Mouse (Mus musculus) forebrain, embryonic 15.5 days (tissue): ENCODE data around the gene Prtg. TPM values are rescaled to one million over a fixed set of nuclear protein-coding genes. Genes with fewer than 3 reads are reported as not detected.

ENCODE experiments used
- ATAC-seq: fragments of 200-750 bp; cut with Nextera tagmentation; replicated peaks from 2 replicates; pipeline ENCODE4 v1.8.0; 2017; ENCODE audit warnings: mild to moderate bottlenecking, moderate TSS enrichment, moderate library complexity
- H3K27ac ChIP-seq: fragments of 300-500 bp; sonication (generic); replicated peaks from 2 replicates; pipeline ENCODE4 v1.5.1; 2015; ENCODE audit warnings: mild to moderate bottlenecking, inconsistent platforms
- H3K27me3 ChIP-seq: fragments of 300-500 bp; sonication (generic); 2 replicates; pipeline ENCODE4 v1.6.1; 2015; ENCODE audit warnings: inconsistent platforms
- H3K36me3 ChIP-seq: fragments of 300-500 bp; sonication (generic); 2 replicates; pipeline ENCODE4 v1.6.1; 2015; ENCODE audit warnings: mild to moderate bottlenecking, inconsistent platforms
- H3K4me1 ChIP-seq: fragments of 300-500 bp; sonication (generic); 2 replicates; pipeline ENCODE4 v1.6.1; 2015; ENCODE audit warnings: inconsistent platforms
- H3K4me2 ChIP-seq: fragments of 300-500 bp; sonication (generic); replicated peaks from 2 replicates; pipeline ENCODE4 v1.6.1; 2015; ENCODE audit warnings: mild to moderate bottlenecking, inconsistent platforms
- H3K4me3 ChIP-seq: fragments of 300-500 bp; sonication (generic); 2 replicates; pipeline ENCODE4 v1.5.1; 2015; ENCODE audit warnings: mild to moderate bottlenecking, inconsistent platforms
- H3K9ac ChIP-seq: fragments of 300-500 bp; sonication (generic); replicated peaks from 2 replicates; pipeline ENCODE4 v1.6.1; 2015; ENCODE audit warnings: mild to moderate bottlenecking, inconsistent platforms
- H3K9me3 ChIP-seq: fragments of 300-500 bp; sonication (generic); 2 replicates; pipeline ENCODE4 v1.6.1; 2016; ENCODE audit warnings: inconsistent platforms
- WGBS: fragments of 180-500 bp; shearing (Covaris S2); methylation state at CpG from one replicate; pipeline ENCODE4 v1.1.7; 2015; ENCODE audit warnings: mixed read lengths; 5-methylcytosine and 5-hydroxymethylcytosine counted together
- polyA plus RNA-seq: library from polyadenylated mRNA; unstranded; fragments of >200 nt; fragmentation: Nextera tagmentation; extraction: Ambion mirVana; gene quantifications from 2 replicates; pipeline ENCODE4 v1.2.1, GENCODE M21; 2015

Prtg gene
- polyA plus RNA-seq, 1 experiment from 2014 or later = 0.46 TPM

GRCm38 (mm10) chr9:72844496-72844895 is 37.8 kb downstream of the Prtg start:
- H3K4me2 ChIP-seq = no peak overlapping the region
- H3K9me3 ChIP-seq = no peaks in the 10 kb centered on the region
- no peaks in the 10 kb centered on the region for H3K36me3 ChIP-seq
- no peaks in the 10 kb centered on the region for H3K4me1 ChIP-seq
- no peaks in the 10 kb centered on the region for H3K27me3 ChIP-seq
- H3K27ac ChIP-seq = no peak overlapping the region
- no peak overlapping the region for H3K4me3 ChIP-seq
- no peak for ATAC-seq
- H3K9ac ChIP-seq = no peak overlapping the region
- 89% methylated on average over 5 of the region's 5 CpGs for WGBS

GRCm38 (mm10) chr9:72846160-72846559 is 39.5 kb downstream of the Prtg start:
- no peak overlapping the region for H3K4me2 ChIP-seq
- no peak overlapping the region for H3K27ac ChIP-seq
- WGBS = 90% methylated on average over 4 of the region's 4 CpGs
- no peaks in the 10 kb centered on the region for H3K4me1 ChIP-seq
- no peaks in the 10 kb centered on the region for H3K36me3 ChIP-seq
- ATAC-seq = no peak
- H3K4me3 ChIP-seq = no peak overlapping the region
- H3K27me3 ChIP-seq = no peaks in the 10 kb centered on the region
- H3K9me3 ChIP-seq = no peaks in the 10 kb centered on the region
- no peak overlapping the region for H3K9ac ChIP-seq

- H3K36me3 ChIP-seq = no peaks in the 10 kb centered on the region
- H3K4me3 ChIP-seq = no peak overlapping the region
- no peaks in the 10 kb centered on the region for H3K9me3 ChIP-seq
- WGBS = 92% methylated on average over 10 of the region's 10 CpGs
- H3K9ac ChIP-seq = no peak overlapping the region
- ATAC-seq = no peak
- H3K27me3 ChIP-seq = peaks cover 22% of the 10 kb centered on the region
- H3K4me1 ChIP-seq = peaks cover 10% of the 10 kb centered on the region
- H3K4me2 ChIP-seq = no peak overlapping the region
- no peak overlapping the region for H3K27ac ChIP-seq
Measured at GRCm38 (mm10) chr9:72851541-72851940, 44.9 kb downstream of the Prtg start.

GRCm38 (mm10) chr9:72851979-72852378 is 45.3 kb downstream of the Prtg start:
- H3K27ac ChIP-seq = no peak overlapping the region
- no peak overlapping the region for H3K4me3 ChIP-seq
- peaks cover 10% of the 10 kb centered on the region for H3K4me1 ChIP-seq
- no peak for ATAC-seq
- H3K9me3 ChIP-seq = no peaks in the 10 kb centered on the region
- H3K9ac ChIP-seq = no peak overlapping the region
- WGBS = 92% methylated on average over 5 of the region's 5 CpGs
- H3K4me2 ChIP-seq = no peak overlapping the region
- no peaks in the 10 kb centered on the region for H3K36me3 ChIP-seq
- H3K27me3 ChIP-seq = peaks cover 22% of the 10 kb centered on the region

GRCm38 (mm10) chr9:72853681-72854190 is 47.1 kb downstream of the Prtg start:
- no peak overlapping the region for H3K27ac ChIP-seq
- H3K4me1 ChIP-seq = peaks cover 10% of the 10 kb centered on the region
- no peaks in the 10 kb centered on the region for H3K36me3 ChIP-seq
- peak; percentile 82 for ATAC-seq
- 0 out of 2 replicates have a peak overlapping the region, but pooled peaks have one; percentile 11 for H3K9ac ChIP-seq
- peaks cover 22% of the 10 kb centered on the region for H3K27me3 ChIP-seq
- H3K9me3 ChIP-seq = no peaks in the 10 kb centered on the region
- no peak overlapping the region; the same call in 1 of the 2 replicates for H3K4me3 ChIP-seq
- 3% methylated on average over 13 of the region's 13 CpGs for WGBS
- peak overlapping the region; percentile 25 for H3K4me2 ChIP-seq

GRCm38 (mm10) chr9:72856721-72857120 is 50.0 kb downstream of the Prtg start:
- ATAC-seq = no peak
- Histone ChIP-seq H3K4me3 (no peak overlapping the region), H3K9me3 (no peaks in the 10 kb centered on the region), H3K4me2 (no peak overlapping the region), H3K27me3 (peaks cover 18% of the 10 kb centered on the region), H3K27ac (no peak overlapping the region), H3K9ac (no peak overlapping the region), H3K36me3 (no peaks in the 10 kb centered on the region), H3K4me1 (peaks cover 10% of the 10 kb centered on the region)
- 85% methylated on average over 24 of the region's 24 CpGs for WGBS

GRCm38 (mm10) chr9:72860764-72861163 is 54.1 kb downstream of the Prtg start:
- Histone ChIP-seq H3K27ac (no peak overlapping the region), H3K36me3 (no peaks in the 10 kb centered on the region), H3K27me3 (peaks cover 3% of the 10 kb centered on the region; the same call in 1 of the 2 replicates), H3K9ac (no peak overlapping the region), H3K9me3 (no peaks in the 10 kb centered on the region), H3K4me1 (peaks cover 6% of the 10 kb centered on the region; the same call in 1 of the 2 replicates), H3K4me2 (no peak overlapping the region), H3K4me3 (no peak overlapping the region)
- 71% methylated on average over 5 of the region's 5 CpGs for WGBS
- ATAC-seq = no peak

GRCm38 (mm10) chr9:72861235-72861634 is 54.6 kb downstream of the Prtg start:
- H3K27ac ChIP-seq = no peak overlapping the region
- peaks cover 6% of the 10 kb centered on the region; the same call in 1 of the 2 replicates for H3K4me1 ChIP-seq
- 72% methylated on average over 10 of the region's 10 CpGs for WGBS
- H3K27me3 ChIP-seq = no peaks in the 10 kb centered on the region
- no peak overlapping the region for H3K4me3 ChIP-seq
- H3K36me3 ChIP-seq = no peaks in the 10 kb centered on the region
- no peaks in the 10 kb centered on the region for H3K9me3 ChIP-seq
- no peak overlapping the region for H3K4me2 ChIP-seq
- no peak overlapping the region for H3K9ac ChIP-seq
- no peak for ATAC-seq

- H3K27me3 ChIP-seq = no peaks in the 10 kb centered on the region
- H3K36me3 ChIP-seq = no peaks in the 10 kb centered on the region
- no peak for ATAC-seq
- WGBS = 85% methylated on average over 11 of the region's 11 CpGs
- H3K27ac ChIP-seq = no peak overlapping the region
- no peak overlapping the region for H3K9ac ChIP-seq
- peaks cover 6% of the 10 kb centered on the region; the same call in 1 of the 2 replicates for H3K4me1 ChIP-seq
- H3K4me3 ChIP-seq = no peak overlapping the region
- H3K9me3 ChIP-seq = no peaks in the 10 kb centered on the region
- no peak overlapping the region for H3K4me2 ChIP-seq
Measured at GRCm38 (mm10) chr9:72862186-72862585, 55.5 kb downstream of the Prtg start.

GRCm38 (mm10) chr9:72862955-72863354 is 56.3 kb downstream of the Prtg start:
- no peaks in the 10 kb centered on the region for H3K27me3 ChIP-seq
- H3K4me2 ChIP-seq = no peak overlapping the region
- H3K9ac ChIP-seq = no peak overlapping the region
- WGBS = 89% methylated on average over 4 of the region's 4 CpGs
- H3K4me1 ChIP-seq = peaks cover 6% of the 10 kb centered on the region; the same call in 1 of the 2 replicates
- H3K4me3 ChIP-seq = no peak overlapping the region
- no peak overlapping the region for H3K27ac ChIP-seq
- no peaks in the 10 kb centered on the region for H3K9me3 ChIP-seq
- ATAC-seq = no peak
- H3K36me3 ChIP-seq = no peaks in the 10 kb centered on the region

GRCm38 (mm10) chr9:72863773-72864172 is 57.1 kb downstream of the Prtg start:
- Histone ChIP-seq H3K27ac (no peak overlapping the region), H3K9ac (no peak overlapping the region), H3K4me1 (peaks cover 6% of the 10 kb centered on the region; the same call in 1 of the 2 replicates), H3K27me3 (no peaks in the 10 kb centered on the region), H3K36me3 (no peaks in the 10 kb centered on the region), H3K4me3 (no peak overlapping the region), H3K4me2 (no peak overlapping the region), H3K9me3 (no peaks in the 10 kb centered on the region)
- WGBS = 32% methylated on average over 4 of the region's 5 CpGs
- ATAC-seq = no peak

- H3K27ac ChIP-seq = no peak overlapping the region
- H3K4me1 ChIP-seq = peaks cover 12% of the 10 kb centered on the region
- no peak for ATAC-seq
- no peak overlapping the region for H3K9ac ChIP-seq
- H3K4me2 ChIP-seq = no peak overlapping the region
- 80% methylated on average over 6 of the region's 6 CpGs for WGBS
- no peaks in the 10 kb centered on the region for H3K9me3 ChIP-seq
- H3K4me3 ChIP-seq = no peak overlapping the region
- 0 out of 2 replicates have a peak, but pooled peaks cover 4% of the 10 kb centered on the region for H3K27me3 ChIP-seq
- no peaks in the 10 kb centered on the region for H3K36me3 ChIP-seq
Measured at GRCm38 (mm10) chr9:72867434-72867833, 60.8 kb downstream of the Prtg start.

- peaks cover 17% of the 10 kb centered on the region for H3K4me1 ChIP-seq
- H3K27ac ChIP-seq = no peak overlapping the region
- no peak overlapping the region for H3K4me3 ChIP-seq
- 74% methylated on average over 2 of the region's 2 CpGs for WGBS
- H3K9me3 ChIP-seq = no peaks in the 10 kb centered on the region
- no peak overlapping the region for H3K4me2 ChIP-seq
- no peak overlapping the region for H3K9ac ChIP-seq
- no peak for ATAC-seq
- H3K36me3 ChIP-seq = no peaks in the 10 kb centered on the region
- 0 out of 2 replicates have a peak, but pooled peaks cover 4% of the 10 kb centered on the region for H3K27me3 ChIP-seq
Measured at GRCm38 (mm10) chr9:72868774-72869173, 62.1 kb downstream of the Prtg start.
